Mouse (Mus musculus) lung, embryonic 15.5 days (tissue): ENCODE data around the gene Rinl. TPM values are rescaled to one million over a fixed set of nuclear protein-coding genes. Genes with fewer than 3 reads are reported as not detected.

Source experiments
- ATAC-seq: fragments of 200-750 bp; cut with Nextera tagmentation; 2 replicates; pipeline ENCODE4 v1.8.0; 2017; ENCODE audit warnings: moderate number of reproducible peaks, borderline replicate concordance; ENCODE audit not compliant: low FRiP score, low TSS enrichment; ENCODE audit errors: extremely low read depth
- H3K27ac ChIP-seq: fragments of 300-500 bp; sonication (generic); 2 replicates; pipeline ENCODE4 v1.5.1; 2015; ENCODE audit warnings: moderate library complexity, mild to moderate bottlenecking, inconsistent platforms
- H3K27me3 ChIP-seq: fragments of 300-500 bp; sonication (generic); 2 replicates; pipeline ENCODE4 v1.6.1; 2015; ENCODE audit warnings: inconsistent platforms
- H3K36me3 ChIP-seq: fragments of 300-500 bp; sonication (generic); 2 replicates; pipeline ENCODE4 v1.6.1; 2015; ENCODE audit warnings: inconsistent platforms
- H3K4me1 ChIP-seq: fragments of 300-500 bp; sonication (generic); 2 replicates; pipeline ENCODE4 v1.6.1; 2015; ENCODE audit warnings: inconsistent platforms
- H3K4me2 ChIP-seq: fragments of 300-500 bp; sonication (generic); 2 replicates; pipeline ENCODE4 v1.6.1; 2015; ENCODE audit warnings: inconsistent platforms, mild to moderate bottlenecking, moderate library complexity
- H3K4me3 ChIP-seq: fragments of 300-500 bp; sonication (generic); 2 replicates; pipeline ENCODE4 v1.5.1; 2015; ENCODE audit warnings: mild to moderate bottlenecking, inconsistent platforms
- H3K9ac ChIP-seq: fragments of 300-500 bp; sonication (generic); 2 replicates; pipeline ENCODE4 v1.6.1; 2015; ENCODE audit warnings: inconsistent platforms
- H3K9me3 ChIP-seq: fragments of 300-500 bp; sonication (generic); 2 replicates; pipeline ENCODE4 v1.6.1; 2016; ENCODE audit warnings: inconsistent platforms
- WGBS: fragments of 180-500 bp; shearing (Covaris S2); methylation state at CpG from one replicate; pipeline ENCODE4 v1.1.7; 2015; 5-methylcytosine and 5-hydroxymethylcytosine counted together
- polyA plus RNA-seq: library from polyadenylated mRNA; unstranded; fragments of >200 nt; fragmentation: Nextera tagmentation; extraction: Ambion mirVana; gene quantifications from 2 replicates; pipeline ENCODE4 v1.2.1, GENCODE M21; 2015

The Rinl gene
- polyA plus RNA-seq, 1 experiment from 2014 or later: 8.8 TPM

DNA sequence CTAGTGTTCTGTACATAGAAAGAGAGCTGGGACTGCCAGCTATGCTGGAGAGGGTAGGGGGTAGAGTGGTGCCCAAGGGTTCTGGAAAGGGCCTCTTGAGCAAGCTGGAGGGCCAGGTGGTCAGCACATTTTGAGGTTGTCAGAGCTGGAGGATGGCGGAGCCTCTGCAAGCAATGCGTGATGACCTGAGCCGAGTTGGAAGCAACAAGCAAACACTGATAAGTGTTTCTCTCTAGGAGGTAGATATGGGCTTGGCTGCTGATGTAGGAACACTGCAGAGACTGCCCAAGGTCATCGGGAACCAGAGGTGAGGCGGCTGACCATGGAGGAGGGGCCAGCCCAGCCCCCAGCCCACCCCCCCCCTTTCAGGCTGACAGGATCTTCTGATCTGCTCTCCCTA, 42.2 kb downstream of the Rinl start:
- H3K27me3 ChIP-seq: no peaks in the 10 kb centered on the region; the same call in 1 of the 2 replicates
- no peak for ATAC-seq
- no peaks in the 10 kb centered on the region for H3K9me3 ChIP-seq
- no peak overlapping the region for H3K9ac ChIP-seq
- H3K27ac ChIP-seq: no peak overlapping the region
- WGBS: 62% methylated on average over 5 of the region's 5 CpGs
- peaks cover 24% of the 10 kb centered on the region for H3K36me3 ChIP-seq
- H3K4me3 ChIP-seq: no peak overlapping the region
- H3K4me2 ChIP-seq: no peak overlapping the region
- peaks cover 15% of the 10 kb centered on the region for H3K4me1 ChIP-seq

DNA sequence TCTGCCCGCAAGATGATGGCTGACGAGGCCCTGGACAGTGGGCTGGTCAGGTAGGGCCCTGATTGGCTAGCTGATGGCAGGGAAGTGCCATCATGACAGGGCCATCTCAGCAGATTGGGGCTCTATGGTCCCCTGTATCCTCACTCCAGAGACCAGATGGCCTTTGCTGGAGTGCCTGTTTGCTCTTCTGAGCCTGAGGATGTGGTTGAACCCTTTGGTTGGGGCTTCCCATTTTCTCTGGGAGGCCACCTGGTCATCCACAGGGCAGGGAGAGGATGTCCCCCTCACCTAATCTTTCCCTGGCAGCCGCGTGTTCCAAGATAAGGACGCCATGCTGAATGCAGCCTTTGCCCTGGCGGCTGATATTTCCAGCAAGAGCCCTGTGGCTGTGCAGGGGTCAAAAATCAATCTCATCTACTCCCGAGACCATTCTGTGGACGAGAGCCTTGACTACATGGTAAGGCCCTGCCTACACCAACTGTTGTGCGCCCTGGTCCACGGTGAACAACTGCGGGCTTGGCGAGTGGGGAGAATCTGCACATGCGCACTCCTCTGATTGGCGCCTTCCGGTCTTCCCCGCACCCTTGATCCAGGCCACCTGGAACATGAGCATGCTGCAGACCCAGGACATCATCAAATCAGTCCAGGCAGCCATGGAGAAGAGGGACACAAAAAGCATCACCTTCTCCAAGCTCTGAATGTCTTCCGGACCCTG, 42.8 kb downstream of the Rinl start:
- ATAC-seq: no peak
- no peak overlapping the region for H3K27ac ChIP-seq
- peaks cover 10% of the 10 kb centered on the region for H3K4me1 ChIP-seq
- no peak overlapping the region for H3K4me3 ChIP-seq
- H3K36me3 ChIP-seq: peaks cover 24% of the 10 kb centered on the region
- H3K27me3 ChIP-seq: no peaks in the 10 kb centered on the region; the same call in 1 of the 2 replicates
- WGBS: 80% methylated on average over 17 of the region's 17 CpGs
- no peaks in the 10 kb centered on the region for H3K9me3 ChIP-seq
- no peak overlapping the region for H3K9ac ChIP-seq
- no peak overlapping the region for H3K4me2 ChIP-seq

DNA sequence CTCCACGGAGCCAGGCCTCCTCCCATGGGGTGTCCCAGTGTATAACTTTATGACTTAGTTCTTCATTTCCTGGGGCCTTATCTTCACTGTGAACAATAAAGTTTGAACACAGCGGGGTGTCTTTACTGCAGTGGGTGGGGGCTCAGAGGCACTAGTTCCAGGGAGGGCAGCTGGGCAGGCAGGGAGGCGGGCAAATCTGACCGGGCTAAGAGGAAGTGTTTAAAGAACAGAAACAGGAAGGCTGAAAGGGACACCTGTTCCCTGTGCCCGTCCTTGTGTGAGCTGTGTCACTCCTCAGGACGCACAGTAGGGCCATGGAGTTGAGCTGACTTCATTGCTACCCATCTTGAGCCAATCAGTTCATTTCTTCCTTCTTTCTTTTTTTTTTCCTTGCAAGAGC, 43.4 kb downstream of the Rinl start:
- no peak for ATAC-seq
- no peak overlapping the region for H3K4me2 ChIP-seq
- peaks cover 24% of the 10 kb centered on the region for H3K36me3 ChIP-seq
- no peak overlapping the region for H3K27ac ChIP-seq
- peaks cover 10% of the 10 kb centered on the region for H3K4me1 ChIP-seq
- WGBS: 59% methylated on average over 6 of the region's 6 CpGs
- no peaks in the 10 kb centered on the region for H3K9me3 ChIP-seq
- H3K27me3 ChIP-seq: no peaks in the 10 kb centered on the region; the same call in 1 of the 2 replicates
- no peak overlapping the region for H3K4me3 ChIP-seq
- no peak overlapping the region for H3K9ac ChIP-seq

DNA sequence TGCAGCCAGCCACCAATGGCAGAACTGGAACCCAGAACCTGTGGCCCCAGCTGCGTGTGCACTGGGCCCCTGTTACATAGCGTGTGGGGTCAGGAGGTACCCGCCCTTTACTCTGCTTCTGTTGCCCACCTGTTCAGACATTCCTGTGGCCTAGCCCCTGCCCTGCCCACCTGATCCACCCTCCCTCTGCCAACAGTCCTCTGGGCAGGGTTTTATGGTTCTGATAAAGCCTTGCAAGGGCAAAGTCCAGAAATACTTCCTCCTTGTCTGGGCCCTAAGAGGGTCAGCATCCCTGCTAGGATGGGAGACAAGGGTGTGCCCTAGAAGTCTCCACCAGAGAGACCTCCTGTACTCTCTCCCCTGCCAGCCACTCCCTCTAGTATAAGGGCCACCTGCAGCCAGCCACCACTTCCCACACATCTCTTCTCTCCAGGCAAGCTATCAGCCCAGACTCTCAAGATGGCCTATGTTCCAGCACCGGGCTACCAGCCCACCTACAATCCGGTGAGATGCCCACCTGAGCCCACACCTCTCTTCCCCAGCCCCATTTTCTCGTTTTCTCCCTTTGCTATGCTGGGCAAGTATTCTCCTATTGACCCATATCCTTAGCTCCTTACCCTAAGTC, 45.1 kb downstream of the Rinl start, which contains the start of gene Lgals4:
Gene Lgals4, plus strand, starts transcription at position 132 of the 625 bp plus-strand sequence.
- no peak within 1 kb of the TSS for H3K9ac ChIP-seq
- no peak within 1 kb of the TSS for H3K27ac ChIP-seq
- 83% methylated on average over 6 of the region's 6 CpGs for WGBS
- H3K9me3 ChIP-seq: no peaks in the 10 kb centered on the region
- no peaks in the 10 kb centered on the region; the same call in 1 of the 2 replicates for H3K27me3 ChIP-seq
- H3K4me1 ChIP-seq: no peaks in the 10 kb centered on the region
- H3K36me3 ChIP-seq: peaks cover 24% of the 10 kb centered on the region
- H3K4me2 ChIP-seq: no peak within 1 kb of the TSS
- no peak within 1 kb of the TSS for H3K4me3 ChIP-seq
- no peak for ATAC-seq

DNA sequence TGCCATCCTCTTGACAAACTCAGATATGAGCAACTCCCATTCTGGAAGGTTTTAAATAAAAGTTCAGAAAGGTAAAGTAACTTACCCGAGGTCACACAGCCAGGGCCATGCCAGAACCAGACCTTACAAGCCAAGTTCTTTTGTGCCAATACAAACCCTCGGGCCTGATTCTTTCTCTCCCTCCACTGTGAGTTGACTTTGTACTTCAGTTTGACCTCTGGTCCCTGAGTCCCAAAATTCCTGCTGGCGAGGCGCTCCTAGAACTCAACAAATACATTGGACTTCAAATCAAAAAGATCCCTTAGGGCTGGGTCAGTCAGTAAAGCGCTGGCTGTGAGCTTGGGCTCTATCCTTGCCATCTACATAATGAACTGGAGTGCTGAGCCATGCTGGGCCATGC, 48.2 kb downstream of the Rinl start:
- Histone ChIP-seq H3K4me2 (no peak overlapping the region), H3K4me1 (no peaks in the 10 kb centered on the region), H3K9ac (no peak overlapping the region), H3K4me3 (no peak overlapping the region), H3K27me3 (no peaks in the 10 kb centered on the region; the same call in 1 of the 2 replicates), H3K36me3 (0 out of 2 replicates have a peak, but pooled peaks cover 2% of the 10 kb centered on the region), H3K27ac (no peak overlapping the region), H3K9me3 (no peaks in the 10 kb centered on the region)
- WGBS: 66% methylated on average over 5 of the region's 5 CpGs
- no peak for ATAC-seq

- WGBS: 77% methylated on average over 9 of the region's 9 CpGs
- H3K9me3 ChIP-seq: no peaks in the 10 kb centered on the region
- H3K9ac ChIP-seq: no peak overlapping the region
- no peak overlapping the region for H3K4me3 ChIP-seq
- no peaks in the 10 kb centered on the region for H3K36me3 ChIP-seq
- no peak for ATAC-seq
- no peak overlapping the region for H3K4me2 ChIP-seq
- no peak overlapping the region for H3K27ac ChIP-seq
- H3K4me1 ChIP-seq: no peaks in the 10 kb centered on the region
- no peaks in the 10 kb centered on the region; the same call in 1 of the 2 replicates for H3K27me3 ChIP-seq
Measured at GRCm38 (mm10) chr7:28838331-28838730, 49.6 kb downstream of the Rinl start.

- H3K9me3 ChIP-seq: no peaks in the 10 kb centered on the region
- ATAC-seq: peak; percentile 70; the same call in 1 of the 2 replicates
- 38% methylated on average over 1 of the region's 1 CpGs for WGBS
Measured at GRCm38 (mm10) chr7:28847273-28847672, 58.5 kb downstream of the Rinl start.

More at GRCm38 (mm10) chr7:28847273-28847672, 58.5 kb downstream of the Rinl start:
- Histone ChIP-seq H3K4me3 (no peak overlapping the region), H3K36me3 (no peaks in the 10 kb centered on the region), H3K4me1 (no peaks in the 10 kb centered on the region), H3K9ac (no peak overlapping the region), H3K4me2 (no peak overlapping the region), H3K27ac (no peak overlapping the region), H3K27me3 (no peaks in the 10 kb centered on the region)

Other genes with a start within 250 kb of the Rinl start
- 0.53 TPM in 1 of 2 replicates, not detected in the other for gene Sycn, start 248.1 kb upstream of the Rinl start, polyA plus RNA-seq
- not detected in 2 replicates for gene Nccrp1, start 241.7 kb upstream of the Rinl start, polyA plus RNA-seq
- 21.3 and 21.6 TPM in 2 replicates for gene Samd4b, start 190.8 kb upstream of the Rinl start, polyA plus RNA-seq
- gene Pak4, start 190.8 kb upstream of the Rinl start, polyA plus RNA-seq: 55.4 and 60.8 TPM in 2 replicates
- not detected in 2 replicates for gene Acp7, start 157.6 kb upstream of the Rinl start, polyA plus RNA-seq
- 6.3 and 6.5 TPM in 2 replicates for gene Fbxo27, start 96.1 kb upstream of the Rinl start, polyA plus RNA-seq
- 15.6 and 16.3 TPM in 2 replicates for gene Fbxo17, start 72.2 kb upstream of the Rinl start, polyA plus RNA-seq
- 116 and 124 TPM in 2 replicates for gene Mrps12, start 47.1 kb upstream of the Rinl start, polyA plus RNA-seq
- gene Sars2, start 47.0 kb upstream of the Rinl start, polyA plus RNA-seq: 27.2 and 27.7 TPM in 2 replicates
- not detected in 2 replicates for gene Ccer2, start 32.8 kb upstream of the Rinl start, polyA plus RNA-seq
- 59.5 and 65.2 TPM in 2 replicates for gene Sirt2, start 22.2 kb upstream of the Rinl start, polyA plus RNA-seq
- 36.9 and 38.7 TPM in 2 replicates for gene Nfkbib, start 21.5 kb upstream of the Rinl start, polyA plus RNA-seq
- 254 and 264 TPM in 2 replicates for gene Hnrnpl, start 19.6 kb downstream of the Rinl start, polyA plus RNA-seq
- gene Ech1, start 36.2 kb downstream of the Rinl start, polyA plus RNA-seq: 154 and 162 TPM in 2 replicates
- gene Lgals4, start 44.9 kb downstream of the Rinl start, polyA plus RNA-seq: 6.7 and 9.2 TPM in 2 replicates
- 1.5 and 1.6 TPM in 2 replicates for gene Lgals7, start 74.9 kb downstream of the Rinl start, polyA plus RNA-seq
- 0.29 and 0.42 TPM in 2 replicates for gene Capn12, start 92.5 kb downstream of the Rinl start, polyA plus RNA-seq
- gene Actn4, start 173.4 kb downstream of the Rinl start, polyA plus RNA-seq: 287 and 302 TPM in 2 replicates
- gene Eif3k, start 192.9 kb downstream of the Rinl start, polyA plus RNA-seq: 360 and 364 TPM in 2 replicates
- gene Map4k1, start 193.1 kb downstream of the Rinl start, polyA plus RNA-seq: 7.4 and 9.8 TPM in 2 replicates